Mouse (Mus musculus): ENCODE measurements around the gene Tubal3.
"Not testable (repeated sequence)": the region's sequence is repeated elsewhere in the genome, so short reads cannot be mapped to it uniquely, and the experiment has no call there.

The Tubal3 gene

GRCm38 (mm10) chr13:3917571-3918311 lies at the start of gene Tubal3, which contains the start of gene Net1:
Tubal3 (plus strand) TSS chr13:3918274.
Net1 (minus strand) TSS chr13:3918220.
- peak; percentile 87 to 88 for DNase-seq

- no peak for DNase-seq
Observed at GRCm38 (mm10) chr13:3869901-3870300, 48.2 kb upstream of the Tubal3 start.

- DNase-seq = no peak
Observed at GRCm38 (mm10) chr13:3872832-3873231, 45.2 kb upstream of the Tubal3 start.

- no peak for DNase-seq
Observed at GRCm38 (mm10) chr13:3876448-3876847, 41.6 kb upstream of the Tubal3 start.

GRCm38 (mm10) chr13:3877185-3877584 lies 40.9 kb upstream of the Tubal3 start:
- no peak for DNase-seq

GRCm38 (mm10) chr13:3877679-3878220 lies 40.3 kb upstream of the Tubal3 start:
- no peak for DNase-seq

GRCm38 (mm10) chr13:3886663-3887062 lies 31.4 kb upstream of the Tubal3 start:
- no peak for DNase-seq

- DNase-seq = no peak
Observed at GRCm38 (mm10) chr13:3889111-3889510, 29.0 kb upstream of the Tubal3 start.

GRCm38 (mm10) chr13:3890061-3890460 lies 28.0 kb upstream of the Tubal3 start:
- no peak for DNase-seq

GRCm38 (mm10) chr13:3891479-3892087 lies 26.5 kb upstream of the Tubal3 start:
- DNase-seq = no peak

- no peak for DNase-seq
Observed at GRCm38 (mm10) chr13:3892601-3893000, 25.5 kb upstream of the Tubal3 start.

- peak; percentile 93 to 95 for DNase-seq
Observed at GRCm38 (mm10) chr13:3893126-3893734, 24.8 kb upstream of the Tubal3 start.

- no peak for DNase-seq
Observed at GRCm38 (mm10) chr13:3894549-3894948, 23.5 kb upstream of the Tubal3 start.

GRCm38 (mm10) chr13:3895397-3895980 lies 22.6 kb upstream of the Tubal3 start:
- DNase-seq = no peak

GRCm38 (mm10) chr13:3896032-3896431 lies 22.0 kb upstream of the Tubal3 start:
- no peak for DNase-seq

- DNase-seq = peak; percentile 62 to 80
Observed at GRCm38 (mm10) chr13:3896913-3897312, 21.2 kb upstream of the Tubal3 start.

- not testable (repeated sequence) for DNase-seq
Observed at GRCm38 (mm10) chr13:3898202-3898601, 19.9 kb upstream of the Tubal3 start.

GRCm38 (mm10) chr13:3899301-3899700 lies 18.8 kb upstream of the Tubal3 start:
- no peak for DNase-seq

GRCm38 (mm10) chr13:3907151-3907696 lies 10.8 kb upstream of the Tubal3 start:
- DNase-seq = no peak

GRCm38 (mm10) chr13:3908262-3908661 lies 9.8 kb upstream of the Tubal3 start:
- peak in 1 of 2 experiments; percentile 43 for DNase-seq

GRCm38 (mm10) chr13:3910356-3910755 lies 7.7 kb upstream of the Tubal3 start:
- no peak for DNase-seq

- DNase-seq = no peak
Observed at GRCm38 (mm10) chr13:3913504-3913903, 4.6 kb upstream of the Tubal3 start.

GRCm38 (mm10) chr13:3924483-3924882 lies 6.4 kb downstream of the Tubal3 start:
- DNase-seq = no peak
